Mouse (Mus musculus): ENCODE measurements around the gene Ube2e2. TPM values are rescaled to one million over a fixed set of nuclear protein-coding genes. Genes with fewer than 3 reads are reported as not detected.
A peak's percentile ranks its signal among the peaks of the same experiment; 100 is the strongest.

Gene Ube2e2
- polyA plus RNA-seq, 1 experiment, result 43.2 TPM

GRCm38 (mm10) chr14:18666251-18666650 is 227.8 kb downstream of the Ube2e2 start:
- Histone ChIP-seq H3K27ac (ENCODE audit: insufficient read depth, low read length) (no peak overlapping the region; the same call in 1 of the 2 replicates), H3K27me3 (ENCODE audit: control insufficient read depth, insufficient read depth, low read length) (no peaks in the 10 kb centered on the region), H3K4me1 (ENCODE audit: control insufficient read depth, insufficient read depth, insufficient read length) (peaks cover 10% of the 10 kb centered on the region; the same call in 1 of the 2 replicates), H3K4me3 (ENCODE audit: extremely low read depth, insufficient read depth, insufficient read length) (no peak overlapping the region), H3K36me3 (ENCODE audit: control insufficient read depth, insufficient read depth, low read length) (no peaks in the 10 kb centered on the region)
- 80% methylated on average over 1 of the region's 1 CpGs for WGBS
- no peak for DNase-seq (ENCODE audit: low read depth in 1 of 2, low spot score in 2 of 2)
- TF ChIP-seq POLR2A (IDR thresholded peaks at IDR 0.05; ENCODE audit: low read depth, low read length) (no peak), CTCF (IDR thresholded peaks at IDR 0.05; ENCODE audit: extremely low read depth, insufficient read depth, insufficient read length, insufficient replicate concordance) (no peak)

- Histone ChIP-seq H3K4me3 (ENCODE audit: extremely low read depth, insufficient read depth, insufficient read length) (no peak overlapping the region), H3K27ac (ENCODE audit: insufficient read depth, low read length) (peak overlapping the region; percentile 71), H3K36me3 (ENCODE audit: control insufficient read depth, insufficient read depth, low read length) (no peaks in the 10 kb centered on the region), H3K27me3 (ENCODE audit: control insufficient read depth, insufficient read depth, low read length) (no peaks in the 10 kb centered on the region), H3K4me1 (ENCODE audit: control insufficient read depth, insufficient read depth, insufficient read length) (peaks cover 8% of the 10 kb centered on the region; the same call in 1 of the 2 replicates)
- no peak for TF ChIP-seq CTCF (IDR thresholded peaks at IDR 0.05; ENCODE audit: extremely low read depth, insufficient read depth, insufficient read length, insufficient replicate concordance)
- no peak for TF ChIP-seq POLR2A (IDR thresholded peaks at IDR 0.05; ENCODE audit: low read depth, low read length)
- 4% methylated on average over 1 of the region's 1 CpGs for WGBS
- peak; percentile 53 to 55 for DNase-seq (ENCODE audit: low read depth in 1 of 2, low spot score in 2 of 2)
Measured at GRCm38 (mm10) chr14:18665267-18666024, 228.6 kb downstream of the Ube2e2 start.

- Histone ChIP-seq H3K4me3 (ENCODE audit: extremely low read depth, insufficient read depth, insufficient read length) (no peak overlapping the region), H3K27me3 (ENCODE audit: control insufficient read depth, insufficient read depth, low read length) (no peaks in the 10 kb centered on the region), H3K27ac (ENCODE audit: insufficient read depth, low read length) (no peak overlapping the region), H3K36me3 (ENCODE audit: control insufficient read depth, insufficient read depth, low read length) (no peaks in the 10 kb centered on the region), H3K4me1 (ENCODE audit: control insufficient read depth, insufficient read depth, insufficient read length) (peaks cover 8% of the 10 kb centered on the region; the same call in 1 of the 2 replicates)
- TF ChIP-seq POLR2A (IDR thresholded peaks at IDR 0.05; ENCODE audit: low read depth, low read length) (no peak), CTCF (IDR thresholded peaks at IDR 0.05; ENCODE audit: extremely low read depth, insufficient read depth, insufficient read length, insufficient replicate concordance) (no peak)
- WGBS, result 82% methylated on average over 2 of the region's 2 CpGs
- DNase-seq (ENCODE audit: low read depth in 1 of 2, low spot score in 2 of 2), result no peak
Measured at GRCm38 (mm10) chr14:18663666-18664065, 230.4 kb downstream of the Ube2e2 start.

GRCm38 (mm10) chr14:18657777-18658753 is 236.0 kb downstream of the Ube2e2 start:
- Histone ChIP-seq H3K27ac (ENCODE audit: insufficient read depth, low read length) (no peak overlapping the region), H3K27me3 (ENCODE audit: control insufficient read depth, insufficient read depth, low read length) (no peaks in the 10 kb centered on the region), H3K36me3 (ENCODE audit: control insufficient read depth, insufficient read depth, low read length) (no peaks in the 10 kb centered on the region), H3K4me1 (ENCODE audit: control insufficient read depth, insufficient read depth, insufficient read length) (no peaks in the 10 kb centered on the region), H3K4me3 (ENCODE audit: extremely low read depth, insufficient read depth, insufficient read length) (no peak overlapping the region)
- DNase-seq (ENCODE audit: low read depth in 1 of 2, low spot score in 2 of 2), result no peak
- TF ChIP-seq POLR2A (IDR thresholded peaks at IDR 0.05; ENCODE audit: low read depth, low read length) (no peak), CTCF (IDR thresholded peaks at IDR 0.05; ENCODE audit: extremely low read depth, insufficient read depth, insufficient read length, insufficient replicate concordance) (no peak)
- 77% methylated on average over 4 of the region's 4 CpGs for WGBS

- 74% methylated on average over 2 of the region's 2 CpGs for WGBS
- H3K27ac ChIP-seq (ENCODE audit: insufficient read depth, low read length), result no peak overlapping the region
Measured at GRCm38 (mm10) chr14:18649123-18649675, 244.9 kb downstream of the Ube2e2 start.

GRCm38 (mm10) chr14:18641656-18642055 is 252.4 kb downstream of the Ube2e2 start:
- TF ChIP-seq POLR2A (IDR thresholded peaks at IDR 0.05; ENCODE audit: low read depth, low read length) (no peak), CTCF (IDR thresholded peaks at IDR 0.05; ENCODE audit: extremely low read depth, insufficient read depth, insufficient read length, insufficient replicate concordance) (no peak)
- 94% methylated on average over 4 of the region's 4 CpGs for WGBS
- Histone ChIP-seq H3K27ac (ENCODE audit: insufficient read depth, low read length) (no peak overlapping the region), H3K27me3 (ENCODE audit: control insufficient read depth, insufficient read depth, low read length) (no peaks in the 10 kb centered on the region), H3K4me3 (ENCODE audit: extremely low read depth, insufficient read depth, insufficient read length) (no peak overlapping the region), H3K36me3 (ENCODE audit: control insufficient read depth, insufficient read depth, low read length) (no peaks in the 10 kb centered on the region), H3K4me1 (ENCODE audit: control insufficient read depth, insufficient read depth, insufficient read length) (no peaks in the 10 kb centered on the region)
- no peak for DNase-seq (ENCODE audit: low read depth in 1 of 2, low spot score in 2 of 2)

More at GRCm38 (mm10) chr14:18649123-18649675, 244.9 kb downstream of the Ube2e2 start:
- DNase-seq (ENCODE audit: low read depth in 1 of 2, low spot score in 2 of 2), result no peak
- H3K36me3 ChIP-seq (ENCODE audit: control insufficient read depth, insufficient read depth, low read length), result no peaks in the 10 kb centered on the region
- no peak overlapping the region for H3K4me3 ChIP-seq (ENCODE audit: extremely low read depth, insufficient read depth, insufficient read length)
- no peaks in the 10 kb centered on the region for H3K4me1 ChIP-seq (ENCODE audit: control insufficient read depth, insufficient read depth, insufficient read length)
- H3K27me3 ChIP-seq (ENCODE audit: control insufficient read depth, insufficient read depth, low read length), result no peaks in the 10 kb centered on the region
- TF ChIP-seq POLR2A (IDR thresholded peaks at IDR 0.05; ENCODE audit: low read depth, low read length) (no peak), CTCF (IDR thresholded peaks at IDR 0.05; ENCODE audit: extremely low read depth, insufficient read depth, insufficient read length, insufficient replicate concordance) (no peak)

All from spleen, adult 2 months (tissue).